In genomic region chr1:119457528-119457855, GRCm38 (mm10) we compare ENCODE assay signal across 8 mouse cellular contexts. TPM values are rescaled to one million over a fixed set of nuclear protein-coding genes. Genes with fewer than 3 reads are reported as not detected.
A peak's percentile ranks its signal among the peaks of the same experiment; 100 is the strongest.
DNase-seq lines count a peak whose midpoint lies in the region; ATAC-seq and TF ChIP-seq lines count a peak whose summit lies in the region.

No protein-coding gene starts in this region.

- no peak overlapping the region for H3K4me3 ChIP-seq in lung, postnatal 0 days (ENCODE audit: low read depth, low read length)
- H3K4me3 ChIP-seq in kidney, postnatal 0 days (replicated peaks; ENCODE audit: low read depth, low read length): peak overlapping the region; percentile 9; the same call in 1 of the 2 replicates

- peak; percentile 27 to 75 for DNase-seq in adrenal gland, adult (ENCODE audit: inconsistent age in 2 of 2, low spot score in 1 of 2)
- no peak for DNase-seq in adrenal gland, postnatal 25 days
- no peak for DNase-seq in lung, postnatal 0 days (ENCODE audit: low spot score)
- DNase-seq in lung, postnatal 4 days: no peak
- peak; percentile 15 for DNase-seq in kidney, postnatal 0 days (ENCODE audit: low spot score)
- peak; percentile 23 for DNase-seq in splenic B cell, adult 2 months (ENCODE audit: low read depth, low spot score)
- no peak for DNase-seq in layer of hippocampus, adult 9-11 months
- no peak for DNase-seq in urinary bladder, postnatal 4 days (ENCODE audit: low spot score in 2 of 2)

- TF ChIP-seq EP300 in lung, postnatal 0 days (IDR thresholded peaks at IDR 0.05): no peak

- no peak overlapping the region for H3K27ac ChIP-seq in lung, postnatal 0 days (ENCODE audit: low read length)
- H3K27ac ChIP-seq in kidney, postnatal 0 days: no peak overlapping the region

- peak overlapping the region; percentile 41 for H3K4me2 ChIP-seq in lung, postnatal 0 days (replicated peaks; ENCODE audit: low read depth, low read length)
- H3K4me2 ChIP-seq in kidney, postnatal 0 days (ENCODE audit: low read length): peak overlapping the region; percentile 50

- no peak for TF ChIP-seq CTCF in lung, postnatal 0 days (IDR thresholded peaks at IDR 0.05)
- TF ChIP-seq CTCF in kidney, postnatal 0 days (IDR thresholded peaks at IDR 0.05; ENCODE audit: low read depth): no peak

- H3K27me3 ChIP-seq in lung, postnatal 0 days (replicated peaks; ENCODE audit: insufficient read depth, low read length): no peaks in the 10 kb centered on the region
- H3K27me3 ChIP-seq in kidney, postnatal 0 days (ENCODE audit: insufficient read depth, low read length): no peaks in the 10 kb centered on the region
- H3K27me3 ChIP-seq in splenic B cell, adult 2 months (ENCODE audit: control insufficient read depth, insufficient read depth, low read length, poor library complexity, severe bottlenecking): no peaks in the 10 kb centered on the region

- no peak overlapping the region for H3K9ac ChIP-seq in lung, postnatal 0 days (replicated peaks; ENCODE audit: low read depth)
- no peak overlapping the region for H3K9ac ChIP-seq in kidney, postnatal 0 days (ENCODE audit: low read depth, low read length)

- H3K9me3 ChIP-seq in lung, postnatal 0 days (ENCODE audit: low read length): no peaks in the 10 kb centered on the region
- H3K9me3 ChIP-seq in kidney, postnatal 0 days (replicated peaks; ENCODE audit: low read length): no peaks in the 10 kb centered on the region

- 43% methylated on average over 5 of the region's 5 CpGs for WGBS in lung, postnatal 0 days
- 28% methylated on average over 5 of the region's 5 CpGs for WGBS in kidney, postnatal 0 days

- no peaks in the 10 kb centered on the region for H3K4me1 ChIP-seq in lung, postnatal 0 days (ENCODE audit: insufficient read depth, low read depth, low read length)
- no peaks in the 10 kb centered on the region for H3K4me1 ChIP-seq in kidney, postnatal 0 days (replicated peaks; ENCODE audit: insufficient read depth, low read length)

- ATAC-seq in lung, postnatal 0 days: 0 out of 2 replicates have a peak, but pooled peaks have one; percentile 18
- ATAC-seq in kidney, postnatal 0 days (replicated peaks; ENCODE audit: low FRiP score, low read depth): no peak; the same call in 1 of the 2 replicates

- H3K36me3 ChIP-seq in lung, postnatal 0 days (ENCODE audit: insufficient read depth, low read length): no peaks in the 10 kb centered on the region
- no peaks in the 10 kb centered on the region for H3K36me3 ChIP-seq in kidney, postnatal 0 days (ENCODE audit: insufficient read depth, low read length)
- H3K36me3 ChIP-seq in splenic B cell, adult 2 months (ENCODE audit: control insufficient read depth, insufficient read depth, low read length, poor library complexity, severe bottlenecking): no peaks in the 10 kb centered on the region

RNA-seq across cellular contexts. Expression of gene Inhbb, which starts 35.4 kb away (rescaled TPM):
- 1.7 and 2.0 TPM in 2 replicates for total RNA-seq in adrenal gland, postnatal 25 days (2021)
- polyA plus RNA-seq in lung, postnatal 0 days (2015; fragmentation: Nextera tagmentation; extraction: Ambion mirVana): 2.4 and 2.9 TPM in 2 replicates
- polyA plus RNA-seq in kidney, postnatal 0 days (2015; fragmentation: Nextera tagmentation; extraction: Ambion mirVana): 0.40 and 0.55 TPM in 2 replicates

RNA-seq across cellular contexts. Expression of gene Ralb, which starts 47.1 kb away (rescaled TPM):
- 66.4 and 76.2 TPM in 2 replicates for total RNA-seq in adrenal gland, postnatal 25 days (2021)
- polyA plus RNA-seq in lung, postnatal 0 days (2015; fragmentation: Nextera tagmentation; extraction: Ambion mirVana): 151 and 177 TPM in 2 replicates
- polyA plus RNA-seq in kidney, postnatal 0 days (2015; fragmentation: Nextera tagmentation; extraction: Ambion mirVana): 129 and 141 TPM in 2 replicates

Comparison
In these comparisons a context has a peak if more than half of its experiments do, and no peak if none do; other contexts are left out.
1. DNase-seq: peak in adrenal gland, adult (2 of 2), kidney, postnatal 0 days (single experiment) and splenic B cell, adult 2 months (single experiment); none in adrenal gland, postnatal 25 days (single experiment), lung, postnatal 0 days (single experiment), lung, postnatal 4 days (0 of 2), layer of hippocampus, adult 9-11 months (single experiment) and urinary bladder, postnatal 4 days (0 of 2).